Mouse (Mus musculus) heart, adult 18-20 months (tissue): ENCODE measurements around the gene Tmem235. TPM values are rescaled to one million over a fixed set of nuclear protein-coding genes. Genes with fewer than 3 reads are reported as not detected.
"Not testable (repeated sequence)": the region's sequence is repeated elsewhere in the genome, so short reads cannot be mapped to it uniquely, and the experiment has no call there.

Experiments used
- DNase-seq, 2 experiments: peaks; one replicate each; pipeline ENCODE4 v3.0.0; 2021 to 2022; ENCODE audit warnings: mixed read lengths in 1 of 2
- total RNA-seq, 2 experiments: library from RNA; stranded (reverse); gene quantifications; 2 replicates each; pipeline ENCODE4 v1.2.3; 2021

Gene Tmem235
- total RNA-seq, 2 experiments from 2014 or later: not detected

DNA sequence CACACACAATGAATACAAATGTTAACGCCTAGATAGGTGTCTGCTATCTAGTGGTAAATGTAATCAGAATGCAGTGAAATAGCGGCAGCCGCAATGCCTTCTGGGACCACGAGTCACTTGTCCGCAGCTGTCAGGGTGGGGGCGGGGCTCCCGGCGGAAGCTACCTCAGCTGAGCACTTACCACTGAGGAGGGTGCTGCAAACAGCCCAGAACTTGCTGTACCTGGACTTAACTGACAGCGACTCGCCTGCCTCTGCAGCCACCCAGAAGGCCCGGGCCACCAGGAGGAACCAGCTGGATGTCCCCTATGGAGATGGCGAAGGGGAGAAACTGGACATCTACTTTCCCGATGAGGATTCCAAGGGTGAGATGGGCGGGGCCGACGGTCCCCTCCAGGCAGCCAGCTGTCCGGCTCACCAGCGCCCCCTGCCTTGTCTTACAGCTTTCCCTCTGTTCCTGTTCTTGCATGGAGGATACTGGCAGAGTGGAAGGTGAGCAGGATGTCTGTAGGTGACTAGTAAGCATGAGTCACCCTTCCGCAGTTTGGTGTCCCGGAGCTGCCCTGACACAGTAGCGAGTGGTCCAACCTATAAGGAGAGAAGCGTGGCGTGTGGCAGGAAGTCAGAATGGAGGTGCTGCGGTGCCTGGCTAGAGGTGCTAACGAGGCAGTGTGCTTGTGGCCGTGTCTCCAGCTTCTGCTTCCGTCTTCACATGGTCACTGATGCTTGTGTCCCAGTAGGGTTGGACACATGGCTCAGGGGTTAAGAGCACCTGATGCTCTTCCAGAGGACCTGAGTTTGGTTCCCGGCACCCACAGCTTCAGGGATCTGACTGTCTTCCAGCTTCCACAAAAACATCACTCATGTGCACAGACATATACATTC, 28.2 kb upstream of the Tmem235 start:
- peak; percentile 77 to 81 for DNase-seq

GRCm38 (mm10) chr11:117833509-117833908, 27.0 kb upstream of the Tmem235 start:
- not testable (repeated sequence) for DNase-seq

- DNase-seq: no peak
These were observed 26.5 kb upstream of the Tmem235 start for GRCm38 (mm10) chr11:117834086-117834485.

- DNase-seq: no peak
These were observed 24.2 kb upstream of the Tmem235 start for GRCm38 (mm10) chr11:117836306-117836705.

GRCm38 (mm10) chr11:117838572-117838971, 22.0 kb upstream of the Tmem235 start:
- DNase-seq: no peak

DNA sequence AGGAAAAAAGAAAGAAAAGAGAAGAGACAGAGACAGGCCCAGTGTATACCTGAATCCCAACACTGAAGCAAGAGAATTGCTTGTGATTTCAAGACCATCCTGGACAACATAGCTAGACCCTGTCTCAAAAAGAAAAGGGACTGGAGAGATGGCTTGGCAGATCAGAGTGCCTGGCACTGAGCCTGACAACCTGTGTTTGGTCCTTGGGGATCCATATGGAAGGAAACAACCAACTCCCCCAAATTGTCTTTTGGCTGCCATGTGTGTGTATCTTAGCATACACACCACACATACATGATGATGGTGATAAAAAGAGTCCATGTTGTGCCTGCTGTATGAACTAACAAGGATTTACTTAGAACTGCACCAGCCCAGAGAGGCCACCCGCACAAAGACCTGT, 21.5 kb upstream of the Tmem235 start:
- DNase-seq: no peak

- no peak for DNase-seq
These were observed 19.6 kb upstream of the Tmem235 start for GRCm38 (mm10) chr11:117840910-117841309.

GRCm38 (mm10) chr11:117843434-117843833, 17.1 kb upstream of the Tmem235 start:
- DNase-seq: no peak

GRCm38 (mm10) chr11:117844997-117845396, 15.6 kb upstream of the Tmem235 start:
- no peak for DNase-seq

GRCm38 (mm10) chr11:117845651-117846050, 14.9 kb upstream of the Tmem235 start:
- no peak for DNase-seq

- DNase-seq: no peak
These were observed 13.9 kb upstream of the Tmem235 start for GRCm38 (mm10) chr11:117846640-117847039.

DNA sequence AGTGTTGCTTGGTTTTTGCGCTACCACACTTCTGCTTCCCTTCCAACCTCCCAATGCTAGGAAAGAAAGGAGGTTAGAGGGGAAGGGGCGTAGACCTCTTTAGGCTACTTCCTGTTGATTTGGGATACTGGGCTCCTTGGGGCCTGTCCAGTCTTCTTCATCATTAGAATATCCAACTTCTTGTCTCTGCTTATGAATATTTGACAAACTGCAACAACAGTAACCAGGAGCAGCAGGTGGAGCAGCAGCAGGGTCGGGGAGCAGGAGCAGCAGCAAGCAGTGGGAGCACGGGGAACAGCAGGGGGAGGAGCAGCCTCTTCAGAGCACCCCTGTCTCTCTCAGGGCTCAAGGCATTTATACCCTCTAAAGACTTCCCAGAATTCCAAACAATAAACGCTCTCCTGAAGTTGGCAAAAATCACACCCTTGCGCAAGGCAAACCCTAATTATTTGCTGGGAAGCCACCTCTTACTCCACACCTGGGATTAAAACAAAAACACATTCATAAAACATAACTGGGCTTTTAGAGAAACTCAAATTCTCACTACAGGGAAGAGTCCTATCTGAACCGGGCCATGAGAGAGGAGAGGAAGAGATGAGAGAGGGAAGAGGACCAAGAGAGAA, 12.8 kb upstream of the Tmem235 start:
- no peak for DNase-seq

DNA sequence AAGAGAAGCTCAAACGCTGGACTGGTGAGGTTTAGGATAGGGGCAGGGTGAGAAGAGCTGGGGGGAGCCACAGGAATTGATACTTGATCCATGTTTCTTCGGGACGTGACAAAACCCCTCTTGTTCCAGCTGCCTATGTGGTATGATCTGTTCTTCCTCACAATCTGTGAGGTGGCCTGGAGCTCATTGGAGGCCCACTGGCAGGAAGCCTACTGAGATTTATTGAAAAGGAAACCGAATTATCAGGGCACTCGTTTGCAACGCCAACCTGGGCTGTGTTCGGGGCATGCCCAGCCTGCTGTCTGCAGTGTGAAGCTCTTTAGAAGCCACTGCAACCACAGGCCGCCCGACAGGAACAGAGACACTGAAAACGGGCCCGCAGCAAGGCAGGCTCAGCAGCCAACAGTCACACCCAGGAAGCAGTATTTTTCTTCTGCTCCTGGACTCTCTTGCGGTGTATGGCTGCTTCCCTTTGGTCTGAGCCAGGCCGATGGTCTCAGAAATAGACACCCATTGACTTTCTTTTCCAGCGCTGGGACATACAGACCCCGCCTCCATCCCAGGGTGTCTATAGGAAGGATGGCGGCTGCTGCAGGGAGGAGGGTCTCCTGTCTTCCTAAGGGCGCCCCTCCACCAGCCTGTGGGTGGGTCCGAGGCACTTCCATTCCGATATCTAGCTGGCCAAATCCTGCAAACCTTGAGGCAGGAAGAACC, 12.1 kb upstream of the Tmem235 start:
- peak in 1 of 2 experiments; percentile 63 for DNase-seq

GRCm38 (mm10) chr11:117848985-117849671, 11.4 kb upstream of the Tmem235 start, which contains the start of gene Birc5:
Gene Birc5 (plus strand): TSS chr11:117849251.
- peak; percentile 96 to 97 for DNase-seq

- no peak for DNase-seq
These were observed 7.7 kb upstream of the Tmem235 start for GRCm38 (mm10) chr11:117852875-117853274.

- DNase-seq: no peak
These were observed 6.3 kb upstream of the Tmem235 start for GRCm38 (mm10) chr11:117854241-117854640.

- no peak for DNase-seq
These were observed 5.2 kb upstream of the Tmem235 start for GRCm38 (mm10) chr11:117855360-117855759.

DNA sequence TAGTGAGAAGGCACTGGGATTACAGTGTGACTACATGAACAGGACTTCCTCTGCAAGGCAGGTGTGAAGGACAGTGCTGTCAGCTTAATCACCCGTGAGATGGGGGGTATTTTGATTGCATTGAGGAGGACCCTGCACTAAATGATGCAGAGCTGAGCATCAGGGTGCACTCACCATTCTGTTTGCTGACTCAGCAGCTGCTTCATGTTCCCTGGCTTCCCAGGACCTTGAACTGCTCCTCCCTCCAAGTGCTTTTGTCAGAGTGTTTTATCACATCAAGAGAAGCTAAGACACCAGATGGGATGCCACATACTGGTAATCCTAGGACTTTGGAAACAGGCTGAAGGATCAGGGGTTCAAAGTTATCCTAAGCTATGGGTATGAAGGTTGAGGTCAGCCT, 4.6 kb upstream of the Tmem235 start:
- no peak for DNase-seq

DNA sequence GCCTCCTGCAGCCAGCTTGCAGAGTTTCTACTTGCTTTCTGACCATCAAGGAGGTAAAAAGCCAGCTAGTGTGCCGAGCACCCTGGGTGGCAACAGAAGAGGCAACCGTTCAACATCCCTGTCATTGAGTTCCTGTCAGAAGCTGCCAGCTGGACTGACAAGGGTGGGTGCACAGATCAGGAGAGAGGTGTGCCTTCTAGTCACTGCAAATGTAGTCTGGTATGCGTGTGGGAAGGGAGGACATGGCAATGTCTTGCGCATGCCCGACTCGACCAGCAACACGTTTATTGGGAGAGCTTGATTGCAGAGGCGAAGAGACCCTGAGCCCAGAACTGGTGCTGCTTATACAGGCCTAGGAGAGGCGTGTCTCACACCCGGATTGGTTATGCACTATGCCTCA, 3.1 kb upstream of the Tmem235 start:
- no peak for DNase-seq

GRCm38 (mm10) chr11:117858392-117858791, 2.2 kb upstream of the Tmem235 start:
- no peak for DNase-seq

GRCm38 (mm10) chr11:117863174-117863856, 2.8 kb downstream of the Tmem235 start:
- no peak for DNase-seq

- DNase-seq: no peak
These were observed 4.3 kb downstream of the Tmem235 start for GRCm38 (mm10) chr11:117864805-117865204.
